Mouse (Mus musculus) kidney, postnatal 0 days (tissue): ENCODE data around the gene Smg8. TPM values are rescaled to one million over a fixed set of nuclear protein-coding genes. Genes with fewer than 3 reads are reported as not detected.
"Not testable (repeated sequence)": the region's sequence is repeated elsewhere in the genome, so short reads cannot be mapped to it uniquely, and the experiment has no call there.

Experiments
- ATAC-seq: fragments of 200-750 bp; cut with Nextera tagmentation; replicated peaks from 2 replicates; pipeline ENCODE4 v1.8.0; 2017; ENCODE audit warnings: low read depth, moderate number of reproducible peaks, moderate TSS enrichment, moderate library complexity; ENCODE audit not compliant: low FRiP score
- DNase-seq: peaks from one replicate; pipeline ENCODE4 v3.0.0-alpha.2; 2016; ENCODE audit warnings: low spot score
- H3K27ac ChIP-seq: fragments of 300-500 bp; sonication (generic); 2 replicates; pipeline ENCODE4 v1.5.1; 2014; ENCODE audit warnings: mild to moderate bottlenecking
- H3K27me3 ChIP-seq: fragments of 300-500 bp; sonication (generic); 2 replicates; pipeline ENCODE4 v1.6.1; 2014; ENCODE audit warnings: low read length, mixed read lengths; ENCODE audit not compliant: insufficient read depth
- H3K36me3 ChIP-seq: fragments of 300-500 bp; sonication (generic); 2 replicates; pipeline ENCODE4 v1.6.1; 2014; ENCODE audit warnings: low read length, mixed read lengths; ENCODE audit not compliant: insufficient read depth
- H3K4me1 ChIP-seq: fragments of 300-500 bp; sonication (generic); replicated peaks from 2 replicates; pipeline ENCODE4 v1.6.1; 2014; ENCODE audit warnings: antibody characterized with exemption, low read length, mixed read lengths; ENCODE audit not compliant: insufficient read depth
- H3K4me2 ChIP-seq: fragments of 300-500 bp; sonication (generic); 2 replicates; pipeline ENCODE4 v1.6.1; 2014; ENCODE audit warnings: mild to moderate bottlenecking, low read length, moderate library complexity, mixed read lengths
- H3K4me3 ChIP-seq: fragments of 300-500 bp; sonication (generic); replicated peaks from 2 replicates; pipeline ENCODE4 v1.5.1; 2014; ENCODE audit warnings: low read depth, low read length
- H3K9ac ChIP-seq: fragments of 300-500 bp; sonication (generic); 2 replicates; pipeline ENCODE4 v1.6.1; 2014; ENCODE audit warnings: low read depth, low read length
- H3K9me3 ChIP-seq: fragments of 300-500 bp; sonication (generic); replicated peaks from 2 replicates; pipeline ENCODE4 v1.6.1; 2016; ENCODE audit warnings: low read length, inconsistent platforms, mixed read lengths
- CTCF ChIP-seq: IDR thresholded peaks from 2 replicates; pipeline ENCODE4 v1.5.1; 2016; ENCODE audit warnings: antibody characterized with exemption, low read depth, mild to moderate bottlenecking, moderate library complexity
- WGBS: fragments of 180-500 bp; shearing (Covaris S2); extraction: QIAGEN DNeasy Blood & Tissue Kit; methylation state at CpG from one replicate; pipeline ENCODE4 v1.1.7; 2014; 5-methylcytosine and 5-hydroxymethylcytosine counted together
- microRNA counts: library from miRNA; unstranded; fragments of <30 nt; microRNA quantifications from one replicate; lab custom pipeline; 2015
- microRNA-seq: library from miRNA; unstranded; fragments of <30 nt; microRNA quantifications from one replicate; pipeline ENCODE4, GENCODE M21; 2016
- polyA plus RNA-seq: library from polyadenylated mRNA; unstranded; fragments of >200 nt; fragmentation: Nextera tagmentation; extraction: Ambion mirVana; gene quantifications from 2 replicates; pipeline ENCODE4 v1.2.1, GENCODE M21; 2015

Smg8 gene
- polyA plus RNA-seq, 1 experiment from 2014 or later = 13.2 TPM

DNA sequence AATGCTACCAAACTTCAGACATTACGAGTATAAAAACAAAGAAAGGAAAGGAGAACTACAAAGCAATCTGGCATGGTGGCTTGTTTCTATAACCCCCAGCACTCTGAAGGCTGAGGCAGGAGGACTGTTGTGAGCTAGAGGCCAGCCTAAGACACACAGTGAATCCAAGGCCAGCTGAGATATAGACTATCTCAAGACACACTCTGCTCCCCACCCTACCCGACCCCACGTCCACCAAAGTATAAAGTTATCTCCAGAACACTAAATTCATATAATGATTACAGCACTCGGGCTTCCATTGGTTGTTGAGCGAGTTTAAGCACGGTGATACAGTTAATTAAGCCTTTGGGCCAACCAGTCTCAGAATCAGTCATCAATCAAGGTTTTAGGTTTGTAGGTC lies 30.3 kb downstream of the Smg8 start:
- ATAC-seq (no peak), DNase-seq (no peak)
- no peak overlapping the region for H3K27ac ChIP-seq
- no peak overlapping the region for H3K4me2 ChIP-seq
- H3K36me3 ChIP-seq = 0 out of 2 replicates have a peak, but pooled peaks cover 3% of the 10 kb centered on the region
- 75% methylated on average over 6 of the region's 6 CpGs for WGBS
- H3K9ac ChIP-seq = no peak overlapping the region
- H3K9me3 ChIP-seq = no peaks in the 10 kb centered on the region
- no peaks in the 10 kb centered on the region for H3K27me3 ChIP-seq
- TF ChIP-seq CTCF = no peak
- no peaks in the 10 kb centered on the region for H3K4me1 ChIP-seq
- no peak overlapping the region for H3K4me3 ChIP-seq

DNA sequence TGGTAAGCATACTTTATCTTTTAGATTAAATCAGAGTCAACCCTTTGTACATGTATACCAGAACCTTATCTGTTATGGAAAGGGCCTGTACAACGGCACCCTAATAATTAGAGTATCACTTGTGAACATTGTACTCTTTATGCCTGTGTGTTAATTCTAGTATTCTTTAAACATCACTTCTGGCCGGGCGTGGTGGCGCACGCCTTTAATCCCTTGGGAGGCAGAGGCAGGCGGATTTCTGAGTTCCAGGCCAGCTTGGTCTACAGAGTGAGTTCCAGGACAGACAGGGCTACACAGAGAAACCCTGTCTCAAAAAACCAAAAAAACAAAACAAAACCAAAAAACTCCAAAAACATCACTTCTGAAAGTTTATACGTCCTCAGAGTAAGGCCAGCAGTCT lies 37.7 kb downstream of the Smg8 start:
- ATAC-seq, H3K4me1 ChIP-seq, H3K27me3 ChIP-seq, DNase-seq, H3K4me3 ChIP-seq, H3K9me3 ChIP-seq, H3K9ac ChIP-seq, H3K36me3 ChIP-seq, H3K27ac ChIP-seq, H3K4me2 ChIP-seq: not testable (repeated sequence)
- WGBS = 90% methylated on average over 7 of the region's 7 CpGs

DNA sequence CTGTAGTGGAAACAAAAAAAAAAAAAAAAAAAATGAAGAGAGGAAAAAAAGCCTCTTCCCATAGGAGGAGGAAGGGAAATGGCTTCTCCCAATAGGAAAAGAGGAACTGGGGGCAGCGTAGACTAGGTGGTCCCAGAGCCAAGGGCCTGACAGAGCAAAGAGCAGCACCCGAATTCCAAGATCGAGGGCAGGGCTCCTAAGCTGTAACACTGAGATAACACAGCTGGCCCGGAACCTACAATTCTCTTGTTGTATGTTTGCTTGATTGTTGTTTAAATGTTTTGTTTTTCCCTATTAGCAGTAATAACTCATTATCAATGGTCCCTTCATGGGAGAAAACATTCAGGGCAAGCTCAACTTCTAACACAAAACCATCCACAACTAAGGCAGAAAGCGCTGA lies 39.6 kb downstream of the Smg8 start:
- peak; percentile 11 for DNase-seq
- no peaks in the 10 kb centered on the region for H3K9me3 ChIP-seq
- H3K9ac ChIP-seq = no peak overlapping the region
- no peak for ATAC-seq
- no peak overlapping the region for H3K4me2 ChIP-seq
- no peaks in the 10 kb centered on the region for H3K27me3 ChIP-seq
- no peaks in the 10 kb centered on the region for H3K36me3 ChIP-seq
- H3K4me3 ChIP-seq = no peak overlapping the region
- no peak overlapping the region for H3K27ac ChIP-seq
- no peaks in the 10 kb centered on the region for H3K4me1 ChIP-seq
- no peak for TF ChIP-seq CTCF
- WGBS = 75% methylated on average over 5 of the region's 5 CpGs

DNA sequence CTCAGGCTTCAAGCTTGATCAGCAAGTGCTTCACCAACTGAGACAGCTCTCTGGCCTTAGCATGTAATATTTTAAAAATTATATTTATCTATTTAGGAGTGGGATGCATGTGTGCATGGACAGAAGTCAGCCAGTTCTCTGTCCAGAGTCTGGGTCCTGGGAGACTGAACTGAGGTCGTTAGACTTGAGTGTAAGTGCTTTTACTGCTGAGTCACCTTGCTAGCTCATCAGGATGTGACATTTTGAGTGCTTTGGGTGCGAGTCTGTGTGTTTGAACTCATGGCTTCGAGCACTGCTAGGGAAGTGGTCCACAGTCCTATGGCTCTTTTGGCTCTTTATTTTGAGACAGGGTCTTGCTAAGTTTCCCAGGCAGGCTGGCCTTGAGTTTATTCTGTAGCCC lies 43.5 kb downstream of the Smg8 start:
- no peak for ATAC-seq
- Histone ChIP-seq H3K36me3 (no peaks in the 10 kb centered on the region), H3K27ac (no peak overlapping the region), H3K9ac (no peak overlapping the region), H3K4me2 (no peak overlapping the region), H3K4me1 (no peaks in the 10 kb centered on the region), H3K27me3 (no peaks in the 10 kb centered on the region), H3K4me3 (no peak overlapping the region), H3K9me3 (no peaks in the 10 kb centered on the region)
- no peak for TF ChIP-seq CTCF
- WGBS = 79% methylated on average over 3 of the region's 3 CpGs
- DNase-seq = no peak

DNA sequence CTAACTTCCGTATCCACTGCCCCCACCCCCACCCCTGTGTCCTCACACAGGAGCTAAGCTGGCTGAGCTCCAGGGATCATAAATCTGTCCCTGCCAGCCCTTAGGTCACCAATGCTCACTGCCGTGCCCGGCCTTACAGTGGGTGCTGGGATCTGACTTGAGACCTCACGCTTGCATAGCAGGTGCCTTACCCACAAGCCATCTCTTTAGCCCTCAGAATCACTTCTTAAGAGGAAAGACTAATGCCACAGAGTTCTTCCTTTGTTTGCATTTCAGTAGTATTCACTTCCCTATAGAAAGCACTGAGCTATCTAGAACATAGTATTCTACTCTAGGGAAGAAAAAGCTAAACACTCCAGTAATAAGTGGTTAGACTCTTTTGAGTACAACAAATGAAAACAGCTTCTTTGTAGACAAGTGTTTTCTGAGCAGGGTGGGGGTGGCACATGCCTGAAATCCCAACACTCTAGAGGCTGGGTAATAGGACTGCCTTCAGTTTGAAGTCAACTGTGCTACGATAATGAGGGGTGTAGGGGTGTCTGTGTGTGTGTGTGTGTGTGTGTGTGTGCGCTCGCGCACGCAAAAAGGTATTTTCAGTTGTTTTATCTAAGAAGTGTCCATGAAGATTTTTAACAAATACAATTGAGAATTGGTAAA lies 47.1 kb downstream of the Smg8 start:
- Histone ChIP-seq H3K27ac (no peak overlapping the region), H3K4me1 (no peaks in the 10 kb centered on the region), H3K4me2 (no peak overlapping the region), H3K36me3 (no peaks in the 10 kb centered on the region), H3K4me3 (no peak overlapping the region), H3K9me3 (no peaks in the 10 kb centered on the region), H3K9ac (no peak overlapping the region), H3K27me3 (no peaks in the 10 kb centered on the region)
- no peak for TF ChIP-seq CTCF
- DNase-seq = no peak
- WGBS = 58% methylated on average over 9 of the region's 9 CpGs
- no peak for ATAC-seq

DNA sequence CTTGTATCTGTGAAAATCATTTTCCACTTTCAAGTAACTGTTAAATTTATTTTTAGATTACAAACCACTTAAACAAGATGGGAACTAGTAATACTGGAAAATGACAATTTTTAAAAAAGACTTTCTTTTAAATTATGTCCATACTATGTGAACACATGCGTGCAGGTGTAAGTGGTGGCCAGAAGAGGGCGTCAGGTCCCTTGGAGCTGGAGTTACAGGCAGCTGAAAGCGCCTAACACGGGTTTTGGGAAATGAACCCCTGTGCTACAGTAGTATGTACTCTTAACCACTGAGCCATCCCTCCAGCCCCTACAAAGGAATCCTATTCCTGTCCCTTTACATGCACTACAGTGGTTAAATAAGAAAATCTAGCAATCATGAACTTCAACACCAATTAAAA lies 50.4 kb downstream of the Smg8 start:
- Histone ChIP-seq H3K27me3 (no peaks in the 10 kb centered on the region), H3K9me3 (no peaks in the 10 kb centered on the region), H3K4me1 (no peaks in the 10 kb centered on the region), H3K9ac (no peak overlapping the region), H3K4me2 (no peak overlapping the region), H3K4me3 (no peak overlapping the region), H3K27ac (no peak overlapping the region), H3K36me3 (no peaks in the 10 kb centered on the region)
- WGBS = 79% methylated on average over 4 of the region's 4 CpGs
- TF ChIP-seq CTCF = peak; percentile 41; the same call in 1 of the 2 replicates
- ATAC-seq (no peak), DNase-seq (no peak)

- H3K9me3 ChIP-seq = no peaks in the 10 kb centered on the region
- 89% methylated on average over 3 of the region's 3 CpGs for WGBS
- no peaks in the 10 kb centered on the region for H3K4me1 ChIP-seq
- no peak overlapping the region for H3K27ac ChIP-seq
- ATAC-seq = no peak
- no peak overlapping the region for H3K4me3 ChIP-seq
- no peaks in the 10 kb centered on the region for H3K36me3 ChIP-seq
- H3K27me3 ChIP-seq = no peaks in the 10 kb centered on the region
- no peak overlapping the region for H3K4me2 ChIP-seq
- no peak for DNase-seq
- no peak overlapping the region for H3K9ac ChIP-seq
- no peak for TF ChIP-seq CTCF
These were observed 58.4 kb downstream of the Smg8 start for GRCm38 (mm10) chr11:87028212-87028611.

MicroRNAs encoded within 50 kb of the gene (microRNA counts, 519-probe panel; counts per million panel counts)
- 6,477 counts per million, percentile 92 among the panel's probes with 10 or more counts for microRNA mmu-miR-301a (lab: Ali Mortazavi, UCI)

Small RNA genes lying within 50 kb of the gene (microRNA-seq; reads per million reads assigned to microRNA genes)
- gene Mir301 = 910 reads per million, percentile 77 among the genes with 10 or more reads in this experiment

Other genes starting within 250 kb of the Smg8 start
- gene Ypel2, start 93.1 kb downstream of the Smg8 start, polyA plus RNA-seq = 10.6 and 11.1 TPM in 2 replicates
- gene Gdpd1, start 12.7 kb downstream of the Smg8 start, polyA plus RNA-seq = 22.3 and 24.4 TPM in 2 replicates
- gene Prr11, start 21.9 kb upstream of the Smg8 start, polyA plus RNA-seq = 3.7 and 4.0 TPM in 2 replicates
- gene Ska2, start 22.5 kb upstream of the Smg8 start, polyA plus RNA-seq = 31.0 and 34.7 TPM in 2 replicates
- gene Trim37, start 40.3 kb upstream of the Smg8 start, polyA plus RNA-seq = 19.8 and 22.3 TPM in 2 replicates